Mouse (Mus musculus) G1E (cell line): ENCODE data around the gene Oaf. TPM values are rescaled to one million over a fixed set of nuclear protein-coding genes. Genes with fewer than 3 reads are reported as not detected.
A peak's percentile ranks its signal among the peaks of the same experiment; 100 is the strongest.

Experiments
- ATAC-seq: 2 replicates; pipeline ENCODE4 v1.8.0; 2016; ENCODE audit warnings: mild to moderate bottlenecking; ENCODE audit not compliant: insufficient number of reproducible peaks, poor library complexity, low FRiP score, severe bottlenecking; ENCODE audit errors: extremely low read depth
- DNase-seq: peaks from one replicate; pipeline ENCODE4 v3.0.0; 2012; ENCODE audit warnings: low spot score
- H3K27me3 ChIP-seq: 2 replicates; pipeline ENCODE4 v1.6.1; 2012; ENCODE audit warnings: mild to moderate bottlenecking, low read length, inconsistent platforms; ENCODE audit not compliant: insufficient read depth
- H3K36me3 ChIP-seq: replicated peaks from 2 replicates; pipeline ENCODE3; 2012; ENCODE audit warnings: mild to moderate bottlenecking, inconsistent platforms
- H3K4me1 ChIP-seq: 2 replicates; pipeline ENCODE4 v1.6.1; 2012; ENCODE audit warnings: low read depth, low read length, inconsistent platforms, mixed read lengths; ENCODE audit not compliant: insufficient read depth
- H3K4me3 ChIP-seq: 2 replicates; pipeline ENCODE4 v1.5.1; 2012; ENCODE audit warnings: low read depth, mild to moderate bottlenecking, inconsistent platforms, low read length, moderate library complexity, mixed read lengths
- H3K9me3 ChIP-seq: replicated peaks from 2 replicates; pipeline ENCODE4 v1.6.1; 2012; ENCODE audit warnings: inconsistent platforms
- CTCF ChIP-seq: IDR thresholded peaks from 2 replicates; pipeline ENCODE4 v1.5.1; 2012; ENCODE audit warnings: low read depth, low read length, inconsistent platforms, mixed read lengths
- GATA1 ChIP-seq: IDR thresholded peaks from 2 replicates; pipeline ENCODE4 v1.6.1; 2012; ENCODE audit warnings: borderline replicate concordance, low read length, inconsistent platforms, mixed read lengths
- GATA2 ChIP-seq: IDR thresholded peaks from 2 replicates; pipeline ENCODE4 v1.6.1; 2012; ENCODE audit warnings: low read depth, low read length, inconsistent platforms, borderline replicate concordance
- POLR2AphosphoS5 ChIP-seq: IDR thresholded peaks from 2 replicates; pipeline ENCODE4 v1.6.1; 2012; ENCODE audit warnings: low read depth, low read length, inconsistent platforms; ENCODE audit not compliant: insufficient replicate concordance
- TAL1 ChIP-seq: conservative IDR thresholded peaks from 2 replicates; pipeline ENCODE4 v1.6.1; 2012; ENCODE audit warnings: low read depth, low read length, inconsistent platforms, mixed read lengths
- polyA plus RNA-seq: library from polyadenylated mRNA; stranded (reverse); fragments of >175 nt; gene quantifications from 2 replicates; pipeline ENCODE4 v1.2.3, GENCODE M21; 2012
- total RNA-seq, 2 experiments: library from RNA; stranded (forward) in 1 of 2; stranded (reverse) in 1 of 2; fragments of 200-1000 nt in 1 of 2; fragments of >200 nt in 1 of 2; fragmentation: Nextera tagmentation in 1 of 2; gene quantifications; 2 replicates each; pipeline ENCODE4 v1.2.3; 2014 to 2017

The Oaf gene
- total and polyA plus RNA-seq, 3 experiments: 22.1 to 29.5 (median 26.9) TPM

DNA sequence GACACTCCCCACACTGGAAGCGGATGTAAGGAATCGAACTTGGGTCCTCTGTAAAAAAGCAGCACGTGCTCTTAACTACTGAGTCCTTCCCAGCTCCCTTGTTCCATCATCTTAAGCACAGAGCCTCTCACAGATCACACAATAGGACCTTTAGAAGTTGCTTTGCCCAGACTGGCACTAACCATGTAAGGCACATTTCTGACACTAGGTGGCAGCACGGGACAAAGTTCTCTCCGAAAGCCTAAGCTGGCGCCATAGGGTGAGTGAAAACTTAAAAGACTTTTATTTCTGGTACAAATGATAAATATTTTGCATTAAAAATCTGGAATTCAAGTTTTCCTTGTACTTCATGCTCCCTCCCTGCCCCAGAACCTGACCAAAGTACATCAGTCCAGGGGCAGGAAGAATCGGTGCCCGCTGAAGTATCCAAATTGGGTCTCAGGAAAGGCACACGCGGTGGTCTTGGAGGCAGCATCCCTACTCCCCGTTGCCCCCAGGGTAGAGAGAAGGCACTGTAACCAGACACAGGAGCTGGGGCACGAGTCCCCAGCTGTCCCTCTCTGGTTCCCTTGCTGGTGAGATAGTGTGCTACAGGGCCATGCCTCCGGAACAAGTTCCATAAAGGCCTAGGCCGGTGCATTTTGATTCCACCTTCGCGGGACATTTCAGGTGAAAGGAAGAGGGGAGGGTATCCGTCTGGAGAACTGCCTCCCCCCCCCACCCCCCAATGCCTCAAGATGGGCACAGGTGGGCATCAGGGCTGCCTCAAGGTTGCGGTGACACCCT, 17.9 kb downstream of the Oaf start:
- H3K4me3 ChIP-seq: no peak overlapping the region
- DNase-seq (no peak), ATAC-seq (no peak)
- no peaks in the 10 kb centered on the region for H3K9me3 ChIP-seq
- H3K4me1 ChIP-seq: peaks cover 40% of the 10 kb centered on the region
- peak; percentile 70 for TF ChIP-seq CTCF
- no peak for TF ChIP-seq TAL1
- H3K27me3 ChIP-seq: no peaks in the 10 kb centered on the region
- H3K36me3 ChIP-seq: peaks cover 66% of the 10 kb centered on the region

DNA sequence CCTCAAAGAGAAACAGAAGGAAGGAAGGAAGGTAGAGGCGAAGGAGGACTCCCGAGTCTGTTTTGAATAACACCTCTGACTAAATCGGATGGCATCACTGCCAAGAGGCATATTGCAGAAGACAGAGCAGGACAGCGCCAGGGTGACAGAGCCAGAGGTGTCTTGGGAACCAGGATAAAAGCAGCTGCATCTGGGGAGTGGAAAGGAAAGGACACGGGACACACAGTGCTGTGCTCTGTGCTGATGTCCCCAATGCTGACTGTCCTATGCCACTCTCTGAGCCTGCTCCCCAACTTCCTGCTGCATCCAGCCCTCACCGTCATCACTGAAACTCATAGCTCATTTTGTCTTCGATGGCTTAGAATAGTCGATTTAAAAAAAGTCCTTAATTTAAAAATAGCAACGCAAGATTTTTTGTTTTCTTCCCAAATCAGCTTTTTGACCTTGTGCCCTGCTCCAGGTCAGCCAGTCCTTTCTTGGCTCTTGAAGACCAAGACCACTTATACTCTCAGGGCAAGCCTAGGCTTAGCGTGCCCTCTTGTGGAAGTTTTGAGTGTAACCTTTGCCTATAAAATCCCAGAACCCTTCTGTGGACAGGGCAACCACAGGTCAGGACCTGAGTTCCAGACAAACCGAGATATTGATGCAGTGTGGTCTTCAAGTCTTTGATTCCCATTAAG, 28.8 kb downstream of the Oaf start:
- DNase-seq (no peak), ATAC-seq (no peak)
- H3K4me3 ChIP-seq: no peak overlapping the region
- H3K4me1 ChIP-seq: peaks cover 6% of the 10 kb centered on the region
- peaks cover 39% of the 10 kb centered on the region for H3K27me3 ChIP-seq
- no peaks in the 10 kb centered on the region for H3K9me3 ChIP-seq
- TF ChIP-seq GATA2 (no peak), TAL1 (no peak), POLR2AphosphoS5 (no peak), CTCF (no peak), GATA1 (no peak)
- no peaks in the 10 kb centered on the region for H3K36me3 ChIP-seq

DNA sequence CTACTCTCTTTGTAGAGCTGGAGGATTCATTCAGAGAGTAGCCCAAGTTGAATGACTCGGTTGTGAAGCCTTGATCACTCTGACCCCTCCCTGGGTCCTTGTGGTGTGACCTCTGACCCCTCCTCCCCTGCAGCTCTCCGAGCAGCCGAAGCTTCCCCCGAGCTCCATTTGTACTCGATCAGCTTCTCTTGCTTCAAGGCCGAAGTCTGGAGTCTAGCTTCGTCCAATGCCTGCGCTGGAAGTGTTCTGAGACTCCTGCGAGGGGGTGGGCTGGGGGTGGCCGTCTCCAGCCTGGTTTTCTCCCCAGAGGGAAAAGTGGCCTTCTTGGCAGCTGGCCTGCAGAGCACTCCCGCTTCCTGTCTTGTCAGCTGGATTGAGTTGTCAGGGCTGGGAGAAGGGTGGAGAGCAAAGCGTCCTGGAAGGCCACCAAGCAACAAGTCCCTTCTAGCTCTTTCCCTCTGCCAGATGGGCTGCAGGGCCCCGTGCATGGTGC, 29.5 kb downstream of the Oaf start, which contains the start of gene Pou2f3:
Gene Pou2f3 (minus strand): TSS at position 180 of the 493 bp plus-strand sequence.
- Histone ChIP-seq H3K4me1 (peaks cover 6% of the 10 kb centered on the region), H3K4me3 (no peak within 1 kb of the TSS), H3K27me3 (peaks cover 46% of the 10 kb centered on the region), H3K36me3 (no peaks in the 10 kb centered on the region), H3K9me3 (no peaks in the 10 kb centered on the region)
- ATAC-seq (no peak), DNase-seq (no peak)
- no peak for TF ChIP-seq POLR2AphosphoS5
- no peak for TF ChIP-seq TAL1
- no peak for TF ChIP-seq GATA1

DNA sequence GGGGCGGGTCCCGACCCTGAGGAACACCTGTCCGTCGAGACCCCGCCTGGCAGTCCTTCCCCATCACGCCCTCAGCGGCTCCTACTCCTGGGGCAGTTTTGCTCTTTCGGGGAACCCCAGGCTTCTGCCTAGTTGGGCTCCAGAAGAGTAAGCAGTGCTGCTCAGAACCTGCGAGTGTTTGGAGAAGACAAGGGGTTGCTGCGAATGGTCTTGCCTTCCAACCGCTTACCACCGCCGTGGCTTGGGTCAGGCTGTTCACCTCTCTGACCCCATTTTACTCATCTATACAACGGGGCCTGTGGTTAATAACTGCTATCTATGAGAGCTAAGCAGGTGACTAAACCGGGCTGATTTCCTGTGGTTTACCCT, 33.7 kb downstream of the Oaf start:
- peaks cover 6% of the 10 kb centered on the region for H3K4me1 ChIP-seq
- H3K27me3 ChIP-seq: peaks cover 54% of the 10 kb centered on the region
- H3K36me3 ChIP-seq: no peaks in the 10 kb centered on the region
- no peak for DNase-seq
- TF ChIP-seq GATA2: no peak
- no peak for TF ChIP-seq CTCF
- no peak for TF ChIP-seq GATA1
- no peak for TF ChIP-seq POLR2AphosphoS5
- TF ChIP-seq TAL1: no peak
- no peak for ATAC-seq
- H3K9me3 ChIP-seq: no peaks in the 10 kb centered on the region
- no peak overlapping the region for H3K4me3 ChIP-seq

DNA sequence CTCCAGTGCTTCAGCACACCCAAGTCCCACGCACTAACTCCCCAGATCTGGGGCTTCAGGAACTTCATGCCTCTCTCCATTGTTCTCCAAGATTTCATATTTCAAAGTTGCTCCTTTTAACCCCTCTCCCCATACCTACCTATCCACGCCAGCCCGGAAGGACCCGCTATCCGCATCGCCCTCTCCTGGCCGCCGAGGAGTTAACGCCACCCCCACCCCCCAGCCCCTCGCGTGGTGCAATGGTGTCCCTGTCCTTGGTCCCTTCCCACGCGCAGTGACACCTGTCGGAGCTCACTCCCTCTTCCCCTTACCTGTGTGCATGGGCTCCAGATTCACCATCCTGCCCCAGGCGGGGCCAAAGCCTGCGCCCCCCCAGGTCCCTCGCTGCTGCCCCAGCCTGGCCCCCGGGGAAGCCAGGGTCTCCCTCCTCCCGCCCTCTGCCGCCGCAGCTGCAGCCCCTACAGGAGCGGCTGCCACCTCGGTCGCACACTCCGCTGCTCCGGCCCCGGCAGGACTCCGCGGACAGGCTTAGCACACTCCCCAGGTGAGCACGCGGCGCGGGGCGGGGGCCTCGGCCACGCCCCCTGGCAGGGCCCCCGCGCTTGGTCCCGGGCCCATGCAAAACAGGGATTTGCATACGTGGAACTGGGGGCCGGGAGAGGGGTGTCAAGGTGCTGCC, 34.2 kb downstream of the Oaf start:
- ATAC-seq (no peak), DNase-seq (no peak)
- Histone ChIP-seq H3K4me3 (no peak overlapping the region), H3K36me3 (no peaks in the 10 kb centered on the region), H3K9me3 (no peaks in the 10 kb centered on the region), H3K27me3 (peaks cover 55% of the 10 kb centered on the region), H3K4me1 (peaks cover 2% of the 10 kb centered on the region; the same call in 1 of the 2 replicates)
- TF ChIP-seq GATA2 (no peak), CTCF (no peak), GATA1 (no peak), POLR2AphosphoS5 (no peak), TAL1 (no peak)

DNA sequence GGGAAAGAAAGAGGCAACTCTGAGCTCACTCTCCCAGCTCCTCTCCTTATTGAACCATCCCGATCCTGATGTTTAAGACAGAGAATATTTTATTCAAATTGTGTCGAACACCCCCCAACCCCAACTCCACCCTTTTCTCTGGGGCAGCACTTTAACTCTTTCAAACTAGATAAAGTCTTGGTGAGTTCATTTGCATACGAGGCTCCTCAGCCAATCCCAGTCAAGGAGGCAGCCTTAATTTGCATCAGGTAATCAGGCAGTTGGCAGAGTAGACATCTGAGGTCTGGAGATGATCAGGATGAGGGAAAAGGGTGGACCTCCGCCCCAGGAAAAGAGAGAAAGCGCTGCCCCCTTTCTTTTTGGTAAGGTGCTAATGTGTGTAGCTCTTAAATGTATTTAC, 39.5 kb downstream of the Oaf start:
- Histone ChIP-seq H3K4me1 (no peaks in the 10 kb centered on the region), H3K36me3 (no peaks in the 10 kb centered on the region), H3K4me3 (no peak overlapping the region), H3K9me3 (no peaks in the 10 kb centered on the region), H3K27me3 (peaks cover 58% of the 10 kb centered on the region)
- TF ChIP-seq GATA1 (no peak), CTCF (no peak)
- DNase-seq (no peak), ATAC-seq (no peak)
